Mouse (Mus musculus): ENCODE measurements around the gene Bbs2. TPM values are rescaled to one million over a fixed set of nuclear protein-coding genes. Genes with fewer than 3 reads are reported as not detected.

The Bbs2 gene
- total and polyA plus RNA-seq, 2 experiments from 2014 or later: 17.5 to 27.6 TPM

DNA sequence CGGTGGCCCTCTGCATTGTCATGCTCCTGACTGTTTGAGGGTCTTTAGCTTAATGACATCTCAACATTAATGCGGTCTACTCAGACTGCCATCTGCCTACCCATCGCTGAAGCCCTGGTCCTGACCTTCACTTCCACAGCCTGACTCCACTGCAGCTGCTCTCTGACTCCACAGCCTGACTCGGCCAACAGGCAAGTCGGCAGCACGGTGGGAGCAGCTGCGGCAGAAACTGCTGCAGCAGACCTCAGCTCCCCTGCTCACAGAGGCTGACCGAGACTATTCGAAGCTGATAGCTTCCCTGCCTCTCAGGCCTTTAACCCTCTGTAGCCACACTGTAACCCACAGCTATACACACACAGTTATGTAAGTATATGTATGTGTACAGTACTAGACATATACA lies 10.8 kb downstream of the Bbs2 start:
- WGBS: 81% methylated on average over 9 of the region's 9 CpGs
- Histone ChIP-seq H3K27ac (ENCODE audit: low read depth, low read length) (no peak overlapping the region), H3K36me3 (ENCODE audit: insufficient read depth, low read length) (peaks cover 23% of the 10 kb centered on the region), H3K9me3 (ENCODE audit: low read length) (no peaks in the 10 kb centered on the region), H3K4me1 (ENCODE audit: insufficient read depth, low read length) (no peaks in the 10 kb centered on the region), H3K27me3 (ENCODE audit: insufficient read depth, low read length) (no peaks in the 10 kb centered on the region), H3K4me2 (ENCODE audit: low read depth, low read length, poor library complexity, severe bottlenecking) (no peak overlapping the region), H3K9ac (replicated peaks; ENCODE audit: low read length, poor library complexity, severe bottlenecking) (no peak overlapping the region), H3K4me3 (ENCODE audit: low read depth, low read length) (no peak overlapping the region)
- no peak for TF ChIP-seq CTCF (IDR thresholded peaks at IDR 0.05)
- no peak for ATAC-seq (ENCODE audit: low FRiP score)
- no peak for DNase-seq (ENCODE audit: low spot score)

DNA sequence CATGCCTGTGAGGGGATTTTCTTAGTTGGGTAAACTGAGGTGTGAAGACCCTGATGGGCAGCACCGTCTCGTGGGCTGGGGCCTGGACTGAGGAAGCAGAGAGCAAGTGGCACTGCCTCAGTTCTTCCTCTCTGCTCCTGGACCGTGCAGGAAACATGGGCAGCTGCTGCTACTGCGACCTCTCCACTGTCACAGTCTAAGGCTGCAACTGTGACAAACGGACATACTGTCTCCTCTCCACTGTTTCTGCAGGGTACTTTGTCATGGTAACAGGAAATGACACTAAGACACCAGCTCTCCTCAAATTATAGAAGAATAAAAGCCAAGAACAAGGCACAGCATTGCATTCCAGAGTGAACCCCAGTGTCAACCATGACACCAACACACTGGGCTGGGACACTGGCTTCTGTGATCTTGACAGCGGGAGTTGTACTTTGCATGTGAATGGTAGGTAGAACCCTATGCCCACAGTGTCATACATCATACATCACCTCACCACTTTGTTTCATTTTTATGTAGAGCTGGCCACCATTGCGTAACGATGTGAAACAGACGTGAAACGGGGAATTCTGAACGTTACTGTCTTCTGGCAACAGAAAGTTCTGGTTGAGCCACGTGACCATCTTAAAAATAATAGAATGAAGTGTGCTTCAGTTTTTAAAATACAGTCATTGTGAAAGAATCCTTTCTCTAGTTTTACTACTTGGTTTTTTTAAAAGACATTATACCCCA lies 22.1 kb downstream of the Bbs2 start:
- 79% methylated on average over 12 of the region's 12 CpGs for WGBS
- ATAC-seq (ENCODE audit: low FRiP score) (no peak), DNase-seq (ENCODE audit: low spot score) (no peak)
- H3K4me1 ChIP-seq (ENCODE audit: insufficient read depth, low read length): no peaks in the 10 kb centered on the region
- H3K27me3 ChIP-seq (ENCODE audit: insufficient read depth, low read length): no peaks in the 10 kb centered on the region
- no peak overlapping the region for H3K4me3 ChIP-seq (ENCODE audit: low read depth, low read length)
- no peak overlapping the region for H3K4me2 ChIP-seq (ENCODE audit: low read depth, low read length, poor library complexity, severe bottlenecking)
- H3K27ac ChIP-seq (ENCODE audit: low read depth, low read length): no peak overlapping the region
- peaks cover 25% of the 10 kb centered on the region for H3K36me3 ChIP-seq (ENCODE audit: insufficient read depth, low read length)
- H3K9ac ChIP-seq (replicated peaks; ENCODE audit: low read length, poor library complexity, severe bottlenecking): no peak overlapping the region
- no peaks in the 10 kb centered on the region for H3K9me3 ChIP-seq (ENCODE audit: low read length)
- TF ChIP-seq CTCF (IDR thresholded peaks at IDR 0.05): no peak

GRCm38 (mm10) chr8:94068793-94069192 lies 29.9 kb downstream of the Bbs2 start:
- DNase-seq (ENCODE audit: low spot score) (no peak), ATAC-seq (ENCODE audit: low FRiP score) (no peak)
- no peak overlapping the region for H3K4me2 ChIP-seq (ENCODE audit: low read depth, low read length, poor library complexity, severe bottlenecking)
- H3K36me3 ChIP-seq (ENCODE audit: insufficient read depth, low read length): peaks cover 25% of the 10 kb centered on the region
- no peak overlapping the region for H3K27ac ChIP-seq (ENCODE audit: low read depth, low read length)
- no peaks in the 10 kb centered on the region for H3K27me3 ChIP-seq (ENCODE audit: insufficient read depth, low read length)
- H3K4me3 ChIP-seq (ENCODE audit: low read depth, low read length): no peak overlapping the region
- no peaks in the 10 kb centered on the region for H3K9me3 ChIP-seq (ENCODE audit: low read length)
- H3K4me1 ChIP-seq (ENCODE audit: insufficient read depth, low read length): no peaks in the 10 kb centered on the region
- H3K9ac ChIP-seq (replicated peaks; ENCODE audit: low read length, poor library complexity, severe bottlenecking): no peak overlapping the region
- WGBS: 93% methylated on average over 7 of the region's 7 CpGs
- TF ChIP-seq CTCF (IDR thresholded peaks at IDR 0.05): no peak

DNA sequence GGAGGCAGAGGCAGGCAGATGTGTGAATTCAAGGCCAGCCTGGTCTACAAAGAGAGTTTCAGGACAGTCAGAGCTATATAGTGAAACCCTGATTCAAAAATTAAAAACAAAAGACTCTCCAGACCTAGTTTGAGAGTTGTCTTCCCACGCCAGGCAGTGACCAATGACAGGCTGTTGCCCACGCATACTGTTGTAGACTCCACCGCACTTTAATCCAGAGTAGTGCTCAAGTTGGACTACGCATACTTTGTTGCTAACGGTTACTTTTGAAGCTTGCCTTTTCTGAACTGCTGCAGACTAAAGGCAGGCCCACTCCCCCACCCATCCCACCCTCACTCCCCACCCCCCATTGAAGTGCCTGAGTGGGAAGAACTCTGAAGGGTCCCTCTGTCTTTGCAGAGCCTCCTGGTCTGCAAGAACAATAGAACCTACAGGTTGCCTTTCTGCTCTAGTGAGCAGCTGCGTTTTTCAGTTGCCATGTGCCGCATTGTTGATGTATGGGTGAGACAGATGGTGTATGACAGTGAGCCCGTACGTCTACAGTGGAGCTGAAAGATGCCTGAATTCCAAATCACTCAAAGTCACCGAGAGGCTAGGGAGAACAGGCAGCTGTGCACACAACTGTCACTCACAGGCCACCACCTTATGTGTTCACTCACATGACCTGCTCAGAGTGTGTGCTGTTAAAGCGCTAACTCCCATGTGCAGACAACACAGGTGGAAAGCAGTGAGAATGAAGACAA lies 32.4 kb downstream of the Bbs2 start:
- Histone ChIP-seq H3K9ac (replicated peaks; ENCODE audit: low read length, poor library complexity, severe bottlenecking) (no peak overlapping the region), H3K36me3 (ENCODE audit: insufficient read depth, low read length) (peaks cover 46% of the 10 kb centered on the region), H3K27ac (ENCODE audit: low read depth, low read length) (no peak overlapping the region), H3K4me1 (ENCODE audit: insufficient read depth, low read length) (no peaks in the 10 kb centered on the region), H3K4me2 (ENCODE audit: low read depth, low read length, poor library complexity, severe bottlenecking) (no peak overlapping the region), H3K4me3 (ENCODE audit: low read depth, low read length) (no peak overlapping the region), H3K9me3 (ENCODE audit: low read length) (no peaks in the 10 kb centered on the region), H3K27me3 (ENCODE audit: insufficient read depth, low read length) (no peaks in the 10 kb centered on the region)
- no peak for TF ChIP-seq CTCF (IDR thresholded peaks at IDR 0.05)
- ATAC-seq (ENCODE audit: low FRiP score): 0 out of 2 replicates have a peak, but pooled peaks have one; percentile 31
- DNase-seq (ENCODE audit: low spot score): peak; percentile 40
- 22% methylated on average over 11 of the region's 11 CpGs for WGBS

DNA sequence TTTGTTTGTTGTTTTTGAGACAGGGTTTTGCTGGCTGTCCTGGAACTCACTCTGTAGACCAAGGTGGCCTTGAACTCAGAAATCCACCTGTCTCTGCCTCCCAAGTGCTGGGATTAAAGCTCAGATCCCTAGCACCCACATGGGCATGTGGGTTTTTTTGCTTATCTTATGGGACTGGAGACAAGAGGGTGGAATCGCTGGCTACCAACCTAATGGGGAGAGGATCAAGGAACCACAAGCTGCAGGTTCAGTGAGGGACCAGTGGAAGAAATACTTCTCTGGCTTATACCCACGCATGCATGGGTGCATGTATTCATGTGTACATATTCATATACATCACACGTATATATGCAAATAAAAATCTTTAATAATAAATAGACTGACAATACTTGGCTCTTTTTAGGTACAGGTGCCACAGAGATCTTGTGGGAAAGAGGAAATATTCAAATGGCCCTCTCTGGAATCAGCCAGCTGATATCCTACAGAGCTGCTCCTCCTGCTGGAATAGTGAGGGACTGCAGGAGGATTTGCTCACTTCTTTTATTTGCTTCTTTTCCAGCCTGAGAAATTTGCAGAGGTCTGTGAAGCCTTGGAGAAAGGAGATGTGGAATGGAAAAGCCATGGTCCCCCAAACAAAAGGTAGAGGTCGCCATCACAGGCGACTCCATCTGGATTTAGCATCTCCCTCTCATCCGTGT lies 41.4 kb downstream of the Bbs2 start:
- Histone ChIP-seq H3K27ac (ENCODE audit: low read depth, low read length) (no peak overlapping the region), H3K4me3 (ENCODE audit: low read depth, low read length) (no peak overlapping the region), H3K4me1 (ENCODE audit: insufficient read depth, low read length) (no peaks in the 10 kb centered on the region), H3K27me3 (ENCODE audit: insufficient read depth, low read length) (no peaks in the 10 kb centered on the region), H3K4me2 (ENCODE audit: low read depth, low read length, poor library complexity, severe bottlenecking) (no peak overlapping the region), H3K36me3 (ENCODE audit: insufficient read depth, low read length) (peaks cover 55% of the 10 kb centered on the region), H3K9me3 (ENCODE audit: low read length) (no peaks in the 10 kb centered on the region), H3K9ac (replicated peaks; ENCODE audit: low read length, poor library complexity, severe bottlenecking) (no peak overlapping the region)
- DNase-seq (ENCODE audit: low spot score): peak; percentile 74
- no peak for ATAC-seq (ENCODE audit: low FRiP score)
- peak; percentile 89 for TF ChIP-seq CTCF (IDR thresholded peaks at IDR 0.05)
- WGBS: 61% methylated on average over 6 of the region's 6 CpGs
